11 mouse cellular contexts compared by ENCODE assay signal in the genomic region with DNA sequence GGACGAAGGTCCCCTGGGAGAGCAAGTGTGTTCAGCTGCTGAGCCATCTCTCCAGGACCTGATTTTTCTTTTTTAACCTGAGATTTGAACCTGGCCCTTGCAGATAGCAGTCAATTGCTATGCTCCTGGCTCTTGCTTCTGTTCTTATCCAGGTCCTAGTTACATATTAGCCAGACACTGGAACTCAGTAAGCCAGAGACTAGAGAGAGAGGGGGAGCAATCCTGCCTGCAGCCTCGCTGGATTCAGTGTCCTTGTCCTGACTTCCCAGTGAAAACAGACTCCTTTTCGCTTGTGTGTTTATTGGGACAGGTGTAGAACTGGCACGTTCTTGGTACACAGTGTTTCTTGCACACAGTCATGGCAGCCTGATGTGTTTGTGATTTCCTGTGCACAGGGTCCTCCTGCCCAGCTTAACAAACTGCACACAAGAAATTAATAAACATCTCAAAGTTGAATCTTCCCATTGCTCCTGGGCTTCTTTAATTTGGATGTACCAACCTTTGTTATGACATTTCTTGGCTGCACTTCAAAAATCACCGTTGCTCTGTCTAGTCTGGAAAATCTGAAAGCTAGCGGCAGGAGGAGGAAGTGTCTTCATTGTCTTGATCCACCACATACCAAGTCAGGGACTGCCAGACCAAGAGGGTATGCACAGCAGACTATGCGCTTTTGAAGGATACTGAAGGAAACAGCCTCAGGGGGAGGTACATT.
DNase-seq lines count a peak whose midpoint lies in the region; ATAC-seq and TF ChIP-seq lines count a peak whose summit lies in the region.
"Had no signal": no experiment of that assay in that cellular context is flagged by ENCODE, and none has a peak within 500 bp of the region (broad histone marks: within the 10 kb centered on the region; RNA-seq: fewer than 3 reads in every experiment).

No protein-coding gene starts in this region.

- 0 out of 2 replicates have a peak, but pooled peaks have one; percentile 43 for ATAC-seq in liver, embryonic 13.5 days (ENCODE audit: low read depth)

- H3K27ac ChIP-seq in heart, embryonic 10.5 days = peak overlapping the region; percentile 91
- H3K27ac ChIP-seq in kidney, adult 2 months (ENCODE audit: insufficient read depth, low read depth, low read length) = peak overlapping the region; percentile 96
- peak overlapping the region; percentile 34; the same call in 1 of the 2 replicates for H3K27ac ChIP-seq in liver, embryonic 13.5 days
- H3K27ac ChIP-seq: hindbrain, embryonic 14.5 days; neural tube, embryonic 12.5 days had no signal

- TF ChIP-seq CTCF in kidney, adult 2 months (conservative IDR thresholded peaks at IDR 0.05; ENCODE audit: insufficient read depth, insufficient read length, low read depth, low read length) = 0 out of 2 replicates have a peak, but pooled peaks have one; percentile 4

- no peak overlapping the region for H3K4me3 ChIP-seq in heart, embryonic 10.5 days
- no peak overlapping the region for H3K4me3 ChIP-seq in kidney, adult 2 months (ENCODE audit: insufficient read depth, low read depth, low read length)
- no peak overlapping the region for H3K4me3 ChIP-seq in liver, embryonic 13.5 days (replicated peaks)
- H3K4me3 ChIP-seq: limb, embryonic 12.5 days; neural tube, embryonic 12.5 days had no signal

- WGBS in heart, embryonic 10.5 days = 61% methylated on average over 7 of the region's 7 CpGs
- WGBS in kidney, adult 2 months = 33% methylated on average over 7 of the region's 7 CpGs
- WGBS in liver, embryonic 13.5 days (ENCODE audit: insufficient replicate concordance) = 41% methylated on average over 7 of the region's 7 CpGs

- H3K4me1 ChIP-seq in heart, embryonic 10.5 days = peaks cover 54% of the 10 kb centered on the region
- peaks cover 18% of the 10 kb centered on the region for H3K4me1 ChIP-seq in kidney, adult 2 months (ENCODE audit: control insufficient read depth, insufficient read depth, low read length)
- peaks cover 17% of the 10 kb centered on the region for H3K4me1 ChIP-seq in liver, embryonic 13.5 days (replicated peaks)
- H3K4me1 ChIP-seq: neural tube, embryonic 12.5 days had no signal

- DNase-seq in heart, embryonic 10.5 days (ENCODE audit: low spot score) = no peak
- DNase-seq in heart, postnatal 36 days = no peak
- peak; percentile 27 for DNase-seq in adipocyte (ENCODE audit: low spot score)
- DNase-seq in kidney, adult 2 months = peak; percentile 91
- DNase-seq in liver, embryonic 13.5 days = no peak
- no peak for DNase-seq in Muller cell, postnatal 12 days (ENCODE audit: inconsistent ontology term)
- no peak for DNase-seq in right cerebral cortex, adult 2 months (ENCODE audit: low spot score in 2 of 2)
- no peak for DNase-seq in right cerebral cortex, postnatal 36 days (ENCODE audit: low spot score in 2 of 2)

- H3K4me2 ChIP-seq in liver, embryonic 13.5 days = no peak overlapping the region
- H3K4me2 ChIP-seq: hindbrain, embryonic 14.5 days; neural tube, embryonic 12.5 days had no signal

- no peak for TF ChIP-seq POLR2A in kidney, adult 2 months (IDR thresholded peaks at IDR 0.05; ENCODE audit: low read depth, low read length)

- intact Hi-C loops in heart, postnatal 36 days (cut with DNase I) = no loop called here

- no peaks in the 10 kb centered on the region for H3K36me3 ChIP-seq in heart, embryonic 10.5 days
- H3K36me3 ChIP-seq in kidney, adult 2 months (ENCODE audit: control insufficient read depth, insufficient read depth, low read length) = no peaks in the 10 kb centered on the region
- no peaks in the 10 kb centered on the region for H3K36me3 ChIP-seq in liver, embryonic 13.5 days
- H3K36me3 ChIP-seq: limb, embryonic 12.5 days; neural tube, embryonic 12.5 days had no signal

- H3K9ac ChIP-seq in liver, embryonic 13.5 days = no peak overlapping the region
- H3K9ac ChIP-seq: hindbrain, embryonic 14.5 days; limb, embryonic 12.5 days; neural tube, embryonic 12.5 days had no signal

- H3K9me3 ChIP-seq in heart, embryonic 10.5 days = no peaks in the 10 kb centered on the region
- no peaks in the 10 kb centered on the region for H3K9me3 ChIP-seq in liver, embryonic 13.5 days (replicated peaks)
- H3K9me3 ChIP-seq: limb, embryonic 12.5 days; neural tube, embryonic 12.5 days had no signal

- no peaks in the 10 kb centered on the region for H3K27me3 ChIP-seq in heart, embryonic 10.5 days (ENCODE audit: insufficient read depth, poor library complexity, severe bottlenecking)
- no peaks in the 10 kb centered on the region for H3K27me3 ChIP-seq in kidney, adult 2 months (replicated peaks; ENCODE audit: control insufficient read depth, insufficient read depth, low read length)
- H3K27me3 ChIP-seq in liver, embryonic 13.5 days = peaks cover 2% of the 10 kb centered on the region; the same call in 1 of the 2 replicates
- H3K27me3 ChIP-seq: limb, embryonic 12.5 days; neural tube, embryonic 12.5 days had no signal

Comparison
In these comparisons a context has a peak if more than half of its experiments do, and no peak if none do; other contexts are left out.
1. DNase-seq: peak in adipocyte (single experiment) and kidney, adult 2 months (single experiment); none in heart, embryonic 10.5 days (single experiment), heart, postnatal 36 days (0 of 2), liver, embryonic 13.5 days (single experiment), Muller cell, postnatal 12 days (single experiment), right cerebral cortex, adult 2 months (0 of 2) and right cerebral cortex, postnatal 36 days (0 of 2).
2. H3K27ac ChIP-seq: peak in every context shown above with its lines; median percentile 96 in kidney, adult 2 months; 91 in heart, embryonic 10.5 days; 34 in liver, embryonic 13.5 days.